Mouse (Mus musculus) kidney, embryonic 14.5 days (tissue): ENCODE data around the gene Gpt2. TPM values are rescaled to one million over a fixed set of nuclear protein-coding genes. Genes with fewer than 3 reads are reported as not detected.
A peak's percentile ranks its signal among the peaks of the same experiment; 100 is the strongest.

ENCODE experiments used
- ATAC-seq: fragments of 200-750 bp; cut with Nextera tagmentation; 2 replicates; pipeline ENCODE4 v1.8.0; 2017; ENCODE audit warnings: moderate number of reproducible peaks, mild to moderate bottlenecking, moderate TSS enrichment, moderate library complexity; ENCODE audit not compliant: low FRiP score, low TSS enrichment
- H3K27ac ChIP-seq: fragments of 300-500 bp; sonication (generic); 2 replicates; pipeline ENCODE4 v1.5.1; 2014; ENCODE audit warnings: low read depth, mild to moderate bottlenecking, low read length, moderate library complexity, mixed read lengths
- H3K27me3 ChIP-seq: fragments of 300-500 bp; sonication (generic); 2 replicates; pipeline ENCODE4 v1.6.1; 2014; ENCODE audit warnings: mild to moderate bottlenecking, low read length; ENCODE audit not compliant: control insufficient read depth, insufficient read depth
- H3K36me3 ChIP-seq: fragments of 300-500 bp; sonication (generic); 2 replicates; pipeline ENCODE4 v1.6.1; 2014; ENCODE audit warnings: low read length, mixed read lengths; ENCODE audit not compliant: control insufficient read depth, insufficient read depth
- H3K4me1 ChIP-seq: fragments of 300-500 bp; sonication (generic); 2 replicates; pipeline ENCODE4 v1.6.1; 2014; ENCODE audit warnings: low read length, mixed read lengths; ENCODE audit not compliant: control insufficient read depth, insufficient read depth
- H3K4me2 ChIP-seq: fragments of 300-500 bp; sonication (generic); replicated peaks from 2 replicates; pipeline ENCODE4 v1.6.1; 2014; ENCODE audit warnings: low read depth, mild to moderate bottlenecking, low read length
- H3K4me3 ChIP-seq: fragments of 300-500 bp; sonication (generic); 2 replicates; pipeline ENCODE4 v1.5.1; 2014; ENCODE audit warnings: mild to moderate bottlenecking, low read length
- H3K9ac ChIP-seq: fragments of 300-500 bp; sonication (generic); 2 replicates; pipeline ENCODE4 v1.6.1; 2014; ENCODE audit warnings: low read depth, mild to moderate bottlenecking, low read length, moderate library complexity
- H3K9me3 ChIP-seq: fragments of 300-500 bp; sonication (generic); 2 replicates; pipeline ENCODE4 v1.6.1; 2016; ENCODE audit warnings: low read length; ENCODE audit not compliant: control insufficient read depth
- WGBS: fragments of 180-500 bp; shearing (Covaris S2); extraction: QIAGEN DNeasy Blood & Tissue Kit; methylation state at CpG from one replicate; pipeline ENCODE4 v1.1.7; 2014; 5-methylcytosine and 5-hydroxymethylcytosine counted together
- polyA plus RNA-seq: library from polyadenylated mRNA; unstranded; fragments of >200 nt; fragmentation: Nextera tagmentation; extraction: Ambion mirVana; gene quantifications from 2 replicates; pipeline ENCODE4 v1.2.1, GENCODE M21; 2014

Gene Gpt2
- polyA plus RNA-seq, 1 experiment from 2014 or later: 21.6 TPM

GRCm38 (mm10) chr8:85492940-85493931 lies 860 bp downstream of the Gpt2 start:
- Histone ChIP-seq H3K9ac (peak overlapping the region; percentile 72), H3K9me3 (no peaks in the 10 kb centered on the region), H3K4me3 (peak overlapping the region; percentile 79), H3K4me2 (peak overlapping the region; percentile 100), H3K36me3 (no peaks in the 10 kb centered on the region), H3K27ac (no peak overlapping the region), H3K4me1 (no peaks in the 10 kb centered on the region), H3K27me3 (no peaks in the 10 kb centered on the region)
- ATAC-seq: peak; percentile 22
- WGBS: 8% methylated on average over 46 of the region's 49 CpGs

DNA sequence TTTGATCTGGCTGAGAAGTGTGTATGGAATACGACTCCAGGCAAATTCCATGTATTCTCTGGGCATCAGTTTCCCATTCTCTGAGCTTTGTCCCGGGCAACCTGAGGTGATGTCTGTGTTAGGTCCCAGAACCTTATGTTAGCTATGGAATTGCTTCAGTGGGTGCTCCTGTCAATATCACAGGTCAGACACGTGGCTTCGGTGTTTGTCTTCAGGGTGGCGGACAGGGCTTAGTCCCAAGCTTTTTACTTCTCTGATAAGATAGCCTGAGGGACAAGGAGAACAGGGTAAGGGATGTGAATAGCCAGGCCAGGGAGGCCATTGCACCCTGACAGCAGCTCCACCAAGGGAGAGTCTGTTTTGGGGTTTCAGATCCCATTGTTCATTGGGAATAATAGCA lies 3.7 kb downstream of the Gpt2 start:
- Histone ChIP-seq H3K36me3 (no peaks in the 10 kb centered on the region), H3K27me3 (no peaks in the 10 kb centered on the region), H3K27ac (no peak overlapping the region), H3K9me3 (no peaks in the 10 kb centered on the region), H3K9ac (no peak overlapping the region), H3K4me3 (no peak overlapping the region), H3K4me2 (no peak overlapping the region), H3K4me1 (no peaks in the 10 kb centered on the region)
- ATAC-seq: no peak
- 90% methylated on average over 5 of the region's 5 CpGs for WGBS

- WGBS: 94% methylated on average over 4 of the region's 4 CpGs
- Histone ChIP-seq H3K27me3 (no peaks in the 10 kb centered on the region), H3K4me3 (no peak overlapping the region), H3K27ac (no peak overlapping the region), H3K9me3 (no peaks in the 10 kb centered on the region), H3K36me3 (no peaks in the 10 kb centered on the region), H3K4me2 (no peak overlapping the region), H3K4me1 (no peaks in the 10 kb centered on the region), H3K9ac (no peak overlapping the region)
- no peak for ATAC-seq
These were observed 4.4 kb downstream of the Gpt2 start for GRCm38 (mm10) chr8:85496778-85497177.

GRCm38 (mm10) chr8:85498577-85498976 lies 6.2 kb downstream of the Gpt2 start:
- Histone ChIP-seq H3K9ac (no peak overlapping the region), H3K27me3 (no peaks in the 10 kb centered on the region), H3K4me3 (no peak overlapping the region), H3K4me1 (no peaks in the 10 kb centered on the region), H3K9me3 (no peaks in the 10 kb centered on the region), H3K27ac (no peak overlapping the region), H3K36me3 (no peaks in the 10 kb centered on the region), H3K4me2 (no peak overlapping the region)
- 35% methylated on average over 2 of the region's 2 CpGs for WGBS
- no peak for ATAC-seq

DNA sequence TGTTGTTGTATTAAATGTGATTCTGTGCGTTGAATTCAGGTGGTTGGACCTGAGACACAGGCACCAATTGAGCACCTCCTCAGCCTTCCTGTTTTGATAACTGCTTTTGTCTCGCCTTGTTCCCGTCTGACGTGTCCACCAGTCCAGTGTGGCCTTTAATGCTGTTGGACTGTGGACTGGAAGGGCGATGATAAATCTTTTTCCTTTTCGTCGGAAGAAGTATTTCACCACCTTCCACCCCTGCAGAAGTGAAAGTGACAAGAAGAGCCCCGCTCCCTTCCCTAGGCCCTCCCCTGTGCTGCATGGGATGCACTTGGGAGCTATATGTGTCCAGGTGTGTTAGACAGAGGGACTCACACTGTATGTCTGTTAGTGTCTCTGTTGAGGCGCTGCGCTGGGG lies 8.1 kb downstream of the Gpt2 start:
- Histone ChIP-seq H3K27ac (no peak overlapping the region), H3K4me2 (no peak overlapping the region), H3K9me3 (no peaks in the 10 kb centered on the region), H3K4me1 (no peaks in the 10 kb centered on the region), H3K9ac (no peak overlapping the region), H3K36me3 (peaks cover 2% of the 10 kb centered on the region; the same call in 1 of the 2 replicates), H3K4me3 (no peak overlapping the region), H3K27me3 (no peaks in the 10 kb centered on the region)
- WGBS: 71% methylated on average over 10 of the region's 10 CpGs
- no peak for ATAC-seq

- H3K9me3 ChIP-seq: no peaks in the 10 kb centered on the region
- H3K4me1 ChIP-seq: no peaks in the 10 kb centered on the region
- ATAC-seq: no peak
- no peak overlapping the region for H3K4me2 ChIP-seq
- 80% methylated on average over 11 of the region's 11 CpGs for WGBS
- H3K4me3 ChIP-seq: no peak overlapping the region
- H3K36me3 ChIP-seq: peaks cover 4% of the 10 kb centered on the region; the same call in 1 of the 2 replicates
- no peak overlapping the region for H3K27ac ChIP-seq
- H3K9ac ChIP-seq: no peak overlapping the region
- H3K27me3 ChIP-seq: no peaks in the 10 kb centered on the region
These were observed 8.7 kb downstream of the Gpt2 start for GRCm38 (mm10) chr8:85500955-85501685.

DNA sequence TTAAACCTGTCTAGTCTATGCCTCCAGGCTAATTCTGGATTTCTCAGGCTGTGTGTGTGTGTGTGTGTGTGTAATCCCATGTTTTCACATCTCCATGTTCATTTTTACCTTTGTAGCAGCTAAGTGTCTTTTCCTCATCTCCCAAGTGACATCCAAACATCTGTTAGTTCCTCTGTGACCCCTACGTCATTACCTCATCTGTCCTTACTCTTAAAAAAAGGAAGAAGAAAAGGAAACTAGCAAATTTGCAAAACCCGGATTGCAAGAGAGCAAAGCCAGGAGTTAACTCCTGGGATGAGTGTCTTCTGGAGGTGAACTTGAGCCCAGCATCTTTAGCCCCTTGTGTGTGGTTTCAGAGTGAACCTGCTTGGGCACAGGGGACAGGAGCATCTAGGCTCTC lies 10.0 kb downstream of the Gpt2 start:
- Histone ChIP-seq H3K27me3 (no peaks in the 10 kb centered on the region), H3K36me3 (peaks cover 4% of the 10 kb centered on the region; the same call in 1 of the 2 replicates), H3K27ac (no peak overlapping the region), H3K9ac (no peak overlapping the region), H3K4me2 (no peak overlapping the region), H3K4me1 (no peaks in the 10 kb centered on the region), H3K9me3 (no peaks in the 10 kb centered on the region), H3K4me3 (no peak overlapping the region)
- ATAC-seq: no peak
- 80% methylated on average over 2 of the region's 2 CpGs for WGBS

GRCm38 (mm10) chr8:85503065-85503464 lies 10.7 kb downstream of the Gpt2 start:
- 63% methylated on average over 3 of the region's 3 CpGs for WGBS
- no peak overlapping the region for H3K9ac ChIP-seq
- H3K27me3 ChIP-seq: no peaks in the 10 kb centered on the region
- no peak overlapping the region for H3K4me3 ChIP-seq
- no peak for ATAC-seq
- no peak overlapping the region for H3K4me2 ChIP-seq
- H3K9me3 ChIP-seq: no peaks in the 10 kb centered on the region
- H3K27ac ChIP-seq: no peak overlapping the region
- H3K4me1 ChIP-seq: no peaks in the 10 kb centered on the region
- H3K36me3 ChIP-seq: peaks cover 6% of the 10 kb centered on the region; the same call in 1 of the 2 replicates

DNA sequence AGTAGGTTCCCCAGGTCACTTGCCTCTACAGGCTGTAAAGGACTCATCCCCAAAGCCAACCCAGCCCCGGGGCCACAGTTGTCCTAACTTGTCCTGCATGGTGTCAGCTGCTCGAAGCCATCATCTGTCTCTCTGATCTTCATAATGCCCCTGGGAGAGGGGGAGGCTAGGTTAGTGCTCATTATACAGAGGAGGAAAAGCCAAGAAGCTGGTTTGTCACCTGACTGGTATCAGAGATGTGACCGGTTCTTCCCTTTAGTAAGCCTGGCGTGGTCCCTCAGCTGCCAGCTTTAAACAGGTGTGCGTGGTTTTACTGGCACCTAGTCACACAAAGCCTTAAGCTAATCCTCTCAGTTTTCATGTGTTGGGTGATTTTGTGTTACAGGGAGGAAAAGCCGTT lies 12.3 kb downstream of the Gpt2 start:
- WGBS: 94% methylated on average over 6 of the region's 6 CpGs
- H3K36me3 ChIP-seq: peaks cover 9% of the 10 kb centered on the region; the same call in 1 of the 2 replicates
- no peak overlapping the region for H3K4me3 ChIP-seq
- H3K4me2 ChIP-seq: no peak overlapping the region
- no peaks in the 10 kb centered on the region for H3K9me3 ChIP-seq
- H3K27me3 ChIP-seq: no peaks in the 10 kb centered on the region
- no peak overlapping the region for H3K27ac ChIP-seq
- H3K9ac ChIP-seq: no peak overlapping the region
- ATAC-seq: no peak
- H3K4me1 ChIP-seq: no peaks in the 10 kb centered on the region
